ENCODE assay signal across 19 mouse cellular contexts in genomic region chr14:101573107-101573614, GRCm38 (mm10). TPM values are rescaled to one million over a fixed set of nuclear protein-coding genes. Genes with fewer than 3 reads are reported as not detected.
DNase-seq lines count a peak whose midpoint lies in the region; TF ChIP-seq lines count a peak whose summit lies in the region.
"Had no signal": no experiment of that assay in that cellular context is flagged by ENCODE, and none has a peak within 500 bp of the region (broad histone marks: within the 10 kb centered on the region; RNA-seq: fewer than 3 reads in every experiment).

No protein-coding gene starts in this region.

- in situ Hi-C loops in CH12.LX (cut with MboI; ENCODE audit: low pct_ligation_motif_present, low pct_unique_long_range_greater_than_20kb, low sequenced_read_pairs): no loop called here

- H3K9ac ChIP-seq in CH12.LX (ENCODE audit: insufficient read depth, low read depth): no peak overlapping the region
- H3K9ac ChIP-seq: embryonic facial prominence, embryonic 12.5 days; hindbrain, embryonic 12.5 days; limb, embryonic 15.5 days; liver, embryonic 14.5 days; lung, embryonic 15.5 days had no signal

- TF ChIP-seq RAD21 in CH12.LX (IDR thresholded peaks at IDR 0.05; ENCODE audit: low read depth, low read length): no peak

- no peaks in the 10 kb centered on the region for H3K36me3 ChIP-seq in heart, embryonic 10.5 days
- no peaks in the 10 kb centered on the region for H3K36me3 ChIP-seq in kidney, adult 2 months (ENCODE audit: control insufficient read depth, insufficient read depth, low read length)
- no peaks in the 10 kb centered on the region for H3K36me3 ChIP-seq in CH12.LX (replicated peaks in 1 of 2; ENCODE audit: control insufficient read depth in 1 of 2, insufficient read depth in 1 of 2, low read length in 1 of 2)
- H3K36me3 ChIP-seq: embryonic facial prominence, embryonic 12.5 days; G1E; hindbrain, embryonic 12.5 days; limb, embryonic 15.5 days; lung, embryonic 15.5 days; midbrain, embryonic 10.5 days had no signal

- no peak overlapping the region for H3K4me3 ChIP-seq in heart, embryonic 10.5 days
- H3K4me3 ChIP-seq in kidney, adult 2 months (ENCODE audit: insufficient read depth, low read depth, low read length): no peak overlapping the region
- no peak overlapping the region for H3K4me3 ChIP-seq in CH12.LX (replicated peaks in 1 of 3; ENCODE audit: low read depth in 2 of 3, low read length in 2 of 3, poor library complexity in 1 of 3)
- no peak overlapping the region for H3K4me3 ChIP-seq in brown adipose tissue, adult 24 weeks (ENCODE audit: insufficient read depth, low read depth, low read length)
- H3K4me3 ChIP-seq: embryonic facial prominence, embryonic 12.5 days; hindbrain, embryonic 12.5 days; limb, embryonic 15.5 days; lung, embryonic 15.5 days; midbrain, embryonic 10.5 days had no signal

- WGBS in heart, embryonic 10.5 days: 51% methylated on average over 7 of the region's 7 CpGs
- 44% methylated on average over 7 of the region's 7 CpGs for WGBS in kidney, adult 2 months

- H3K9me3 ChIP-seq in heart, embryonic 10.5 days: no peaks in the 10 kb centered on the region
- H3K9me3 ChIP-seq in CH12.LX (replicated peaks; ENCODE audit: low read length): no peaks in the 10 kb centered on the region
- H3K9me3 ChIP-seq: embryonic facial prominence, embryonic 12.5 days; hindbrain, embryonic 12.5 days; limb, embryonic 15.5 days; lung, embryonic 15.5 days; midbrain, embryonic 10.5 days had no signal

- H3K79me2 ChIP-seq in CH12.LX (replicated peaks; ENCODE audit: control insufficient read depth, extremely low read depth, insufficient read depth, poor library complexity, severe bottlenecking): no peaks in the 10 kb centered on the region

- peak overlapping the region; percentile 59; the same call in 1 of the 2 replicates for H3K27ac ChIP-seq in heart, embryonic 10.5 days
- H3K27ac ChIP-seq in kidney, adult 2 months (ENCODE audit: insufficient read depth, low read depth, low read length): no peak overlapping the region
- no peak overlapping the region for H3K27ac ChIP-seq in CH12.LX (ENCODE audit: insufficient read depth, low read depth)
- peak overlapping the region; percentile 84 for H3K27ac ChIP-seq in brown adipose tissue, adult 24 weeks (replicated peaks; ENCODE audit: low read depth, low read length)
- H3K27ac ChIP-seq: embryonic facial prominence, embryonic 12.5 days; hindbrain, embryonic 12.5 days; limb, embryonic 15.5 days; liver, embryonic 14.5 days; lung, embryonic 15.5 days; midbrain, embryonic 10.5 days had no signal

- no peak for TF ChIP-seq EP300 in CH12.LX (IDR thresholded peaks at IDR 0.05; ENCODE audit: low read length)

- dilution Hi-C loops in CH12.LX (cut with MboI; ENCODE audit: extremely low pct_ligation_motif_present, extremely low pct_unique_long_range_greater_than_20kb, low sequenced_read_pairs): no loop called here

- H3K4me1 ChIP-seq in heart, embryonic 10.5 days: peaks cover 15% of the 10 kb centered on the region
- no peaks in the 10 kb centered on the region for H3K4me1 ChIP-seq in kidney, adult 2 months (ENCODE audit: control insufficient read depth, insufficient read depth, low read length)
- H3K4me1 ChIP-seq in CH12.LX (ENCODE audit: control insufficient read depth in 1 of 2, insufficient read depth in 2 of 2): peaks cover 0 to 14% of the 10 kb centered on the region in 2 experiments; a peak in 2 of 4 replicates
- H3K4me1 ChIP-seq in brown adipose tissue, adult 24 weeks (ENCODE audit: control insufficient read depth, insufficient read depth, insufficient read length, low read length): peaks cover 11% of the 10 kb centered on the region
- H3K4me1 ChIP-seq: hindbrain, embryonic 12.5 days; limb, embryonic 15.5 days; lung, embryonic 15.5 days had no signal

- no peak for TF ChIP-seq CTCF in kidney, adult 2 months (conservative IDR thresholded peaks at IDR 0.05; ENCODE audit: insufficient read depth, insufficient read length, low read depth, low read length)
- no peak for TF ChIP-seq CTCF in CH12.LX (conservative IDR thresholded peaks at IDR 0.05 in 1 of 2, IDR thresholded peaks at IDR 0.05 in 1 of 2; ENCODE audit: low read depth in 2 of 2, low read length in 2 of 2)

- intact Hi-C loops in heart, postnatal 25 days (cut with DNase I): no loop called here

- DNase-seq in heart, embryonic 10.5 days (ENCODE audit: low spot score): no peak
- no peak for DNase-seq in heart, postnatal 25 days (ENCODE audit: low spot score)
- peak; percentile 11 for DNase-seq in kidney, adult 2 months
- no peak for DNase-seq in kidney, postnatal 10 days
- no peak for DNase-seq in CH12.LX (ENCODE audit: extremely low read depth)
- DNase-seq in thymus, postnatal 14 days: no peak
- DNase-seq: adrenal gland, adult 8-10 months; cerebellum, adult 2 months; cerebellum, postnatal 25 days; kidney, adult 18-20 months; left cerebral cortex, postnatal 4 days had no signal

- TF ChIP-seq POLR2A in kidney, adult 2 months (IDR thresholded peaks at IDR 0.05; ENCODE audit: low read depth, low read length): no peak
- no peak for TF ChIP-seq POLR2A in CH12.LX (IDR thresholded peaks at IDR 0.05; ENCODE audit: low read depth, low read length)

- no peaks in the 10 kb centered on the region for H3K27me3 ChIP-seq in heart, embryonic 10.5 days (ENCODE audit: insufficient read depth, poor library complexity, severe bottlenecking)
- no peaks in the 10 kb centered on the region for H3K27me3 ChIP-seq in kidney, adult 2 months (replicated peaks; ENCODE audit: control insufficient read depth, insufficient read depth, low read length)
- no peaks in the 10 kb centered on the region for H3K27me3 ChIP-seq in CH12.LX (replicated peaks)
- H3K27me3 ChIP-seq: embryonic facial prominence, embryonic 12.5 days; hindbrain, embryonic 12.5 days; limb, embryonic 15.5 days; lung, embryonic 15.5 days had no signal

- peak overlapping the region; percentile 19; the same call in 1 of the 2 replicates for H3K4me2 ChIP-seq in CH12.LX (ENCODE audit: insufficient read depth, low read depth, poor library complexity, severe bottlenecking)
- H3K4me2 ChIP-seq: embryonic facial prominence, embryonic 12.5 days; hindbrain, embryonic 12.5 days; limb, embryonic 15.5 days; lung, embryonic 15.5 days had no signal

TF ChIP-seq in CH12.LX, 34 proteins besides CTCF, POLR2A, EP300 and RAD21:
- TF ChIP-seq ETS1 (conservative IDR thresholded peaks at IDR 0.05; ENCODE audit: low read depth, low read length) (no peak), MAZ (IDR thresholded peaks at IDR 0.05; ENCODE audit: low read depth, low read length) (no peak), GABPA (IDR thresholded peaks at IDR 0.05; ENCODE audit: insufficient replicate concordance, low read depth, low read length) (no peak), MYC (IDR thresholded peaks at IDR 0.05; ENCODE audit: low read depth, low read length) (no peak), ZKSCAN1 (IDR thresholded peaks at IDR 0.05; ENCODE audit: borderline replicate concordance, low read depth, low read length) (no peak), JUND (conservative IDR thresholded peaks at IDR 0.05; ENCODE audit: low read depth, low read length) (no peak), TBP (conservative IDR thresholded peaks at IDR 0.05; ENCODE audit: low read depth, low read length) (no peak), NRF1 (IDR thresholded peaks at IDR 0.05; ENCODE audit: low read depth, low read length) (no peak), POLR2AphosphoS2 (IDR thresholded peaks at IDR 0.05; ENCODE audit: low read depth, low read length) (no peak), USF2 (conservative IDR thresholded peaks at IDR 0.05; ENCODE audit: low read depth, low read length) (no peak), MXI1 (IDR thresholded peaks at IDR 0.05; ENCODE audit: low read depth, low read length) (no peak), ELF1 (IDR thresholded peaks at IDR 0.05; ENCODE audit: low read depth, low read length) (no peak), JUN (IDR thresholded peaks at IDR 0.05; ENCODE audit: insufficient read depth, low read depth, low read length) (no peak), PAX5 (IDR thresholded peaks at IDR 0.05; ENCODE audit: low read length) (no peak), HCFC1 (IDR thresholded peaks at IDR 0.05; ENCODE audit: low read depth, low read length) (no peak)

RNA-seq across cellular contexts. Expression of gene Tbc1d4, which starts 35.8 kb away (rescaled TPM):
- polyA plus RNA-seq in heart, embryonic 10.5 days (2016; fragmentation: Nextera tagmentation; extraction: Ambion mirVana): 13.7 and 20.4 TPM in 2 replicates
- total RNA-seq in heart, postnatal 25 days (2021): 10 to 100 TPM; 58.2 to 70.1 TPM
- 7.4 and 8.9 TPM in 2 replicates for polyA plus RNA-seq in kidney, adult 2 months (2012; rRNA removed)
- total RNA-seq in CH12.LX (2012; rRNA removed) (18.5 and 20.6 TPM in 2 replicates), CH12.LX (2014; rRNA removed) (72.9 and 76.5 TPM in 2 replicates)
- 64.3 and 71.0 TPM in 2 replicates for polyA plus RNA-seq in CH12.LX (2012; ENCODE audit: insufficient read length, low read depth)
- 25.0 and 28.3 TPM in 2 replicates for polyA plus RNA-seq in brown adipose tissue, adult 24 weeks (2012; ENCODE audit: insufficient read depth, insufficient read length, missing spikeins)
- polyA plus RNA-seq: G1E had no signal

Comparison
In these comparisons a context has a peak if more than half of its experiments do, and no peak if none do; other contexts are left out.
1. H3K27ac ChIP-seq: peak in heart, embryonic 10.5 days (single experiment) and brown adipose tissue, adult 24 weeks (single experiment); none in kidney, adult 2 months (single experiment) and CH12.LX (single experiment).